Comparison of ENCODE assay signal across 13 mouse cellular contexts in genomic region chr6:82824240-82824639, GRCm38 (mm10). TPM values are rescaled to one million over a fixed set of nuclear protein-coding genes. Genes with fewer than 3 reads are reported as not detected.
A peak's percentile ranks its signal among the peaks of the same experiment; 100 is the strongest.
DNase-seq lines count a peak whose midpoint lies in the region; ATAC-seq and TF ChIP-seq lines count a peak whose summit lies in the region.
"Had no signal": no experiment of that assay in that cellular context is flagged by ENCODE, and none has a peak within 500 bp of the region (broad histone marks: within the 10 kb centered on the region; RNA-seq: fewer than 3 reads in every experiment).

No protein-coding gene starts in this region.

- no peak overlapping the region for H3K9ac ChIP-seq in liver, adult 2 months (ENCODE audit: low read depth, low read length)
- no peak overlapping the region for H3K9ac ChIP-seq in neural tube, embryonic 15.5 days (replicated peaks)
- H3K9ac ChIP-seq: embryonic facial prominence, embryonic 13.5 days had no signal

- H3K27me3 ChIP-seq in liver, adult 2 months (ENCODE audit: control insufficient read depth, insufficient read depth, low read length), result no peaks in the 10 kb centered on the region
- no peaks in the 10 kb centered on the region for H3K27me3 ChIP-seq in neural tube, embryonic 15.5 days (replicated peaks)
- H3K27me3 ChIP-seq: embryonic facial prominence, embryonic 13.5 days had no signal

- H3K4me1 ChIP-seq in liver, adult 2 months (ENCODE audit: control insufficient read depth, insufficient read depth, low read length), result no peaks in the 10 kb centered on the region
- no peaks in the 10 kb centered on the region for H3K4me1 ChIP-seq in neural tube, embryonic 15.5 days

- no peaks in the 10 kb centered on the region for H3K79me2 ChIP-seq in liver, adult 2 months (ENCODE audit: control insufficient read depth, insufficient read depth, low read length)

- no peak for ATAC-seq in neural tube, embryonic 15.5 days (ENCODE audit: low FRiP score)
- ATAC-seq: activated CD4-positive, CD25-positive, alpha-beta regulatory T cell, adult 4 months had no signal

- DNase-seq in layer of hippocampus, adult 11-12 months (ENCODE audit: low spot score), result peak; percentile 37
- no peak for DNase-seq in layer of hippocampus, postnatal 25 days (ENCODE audit: extremely low spot score in 1 of 2, low spot score in 1 of 2)
- DNase-seq in c-Kit-positive CD71-positive TER-119-positive erythroid progenitor cells, embryonic 14.5 days (ENCODE audit: low spot score), result peak; percentile 3
- peak; percentile 20 for DNase-seq in liver, adult 2 months (ENCODE audit: extremely low read depth, low read depth, low spot score)
- DNase-seq in naive thymus-derived CD4-positive, alpha-beta T cell, adult 2 months (ENCODE audit: low read depth), result peak; percentile 8
- DNase-seq in embryo, embryonic 11 days, result no peak
- DNase-seq: cerebellum, adult 11-12 months; kidney, adult 11 months; right cerebral cortex, adult 18-20 months had no signal

- H3K9me3 ChIP-seq in neural tube, embryonic 15.5 days (replicated peaks), result no peaks in the 10 kb centered on the region
- H3K9me3 ChIP-seq: embryonic facial prominence, embryonic 13.5 days had no signal

- TF ChIP-seq CTCF in liver, adult 2 months (IDR thresholded peaks at IDR 0.05; ENCODE audit: low read depth, low read length), result no peak

- WGBS in liver, adult 2 months, result 61% methylated on average over 8 of the region's 8 CpGs
- WGBS in neural tube, embryonic 15.5 days, result 67% methylated on average over 8 of the region's 8 CpGs

- no peak overlapping the region; the same call in 1 of the 2 replicates for H3K4me3 ChIP-seq in liver, adult 2 months (ENCODE audit: insufficient read depth, low read depth, low read length)
- no peak overlapping the region for H3K4me3 ChIP-seq in neural tube, embryonic 15.5 days (replicated peaks)
- H3K4me3 ChIP-seq: embryonic facial prominence, embryonic 13.5 days; myocyte had no signal

- no peaks in the 10 kb centered on the region for H3K36me3 ChIP-seq in liver, adult 2 months (ENCODE audit: control insufficient read depth, insufficient read depth, low read length)
- no peaks in the 10 kb centered on the region for H3K36me3 ChIP-seq in neural tube, embryonic 15.5 days
- H3K36me3 ChIP-seq: embryonic facial prominence, embryonic 13.5 days had no signal

- TF ChIP-seq POLR2A in liver, adult 2 months (IDR thresholded peaks at IDR 0.05; ENCODE audit: extremely low read depth, insufficient read depth, low read length), result no peak

- no peak overlapping the region for H3K4me2 ChIP-seq in neural tube, embryonic 15.5 days
- H3K4me2 ChIP-seq: embryonic facial prominence, embryonic 13.5 days had no signal

- peak overlapping the region; percentile 27; the same call in 1 of the 2 replicates for H3K27ac ChIP-seq in liver, adult 2 months (replicated peaks; ENCODE audit: insufficient read depth, low read depth, low read length)
- no peak overlapping the region for H3K27ac ChIP-seq in neural tube, embryonic 15.5 days (replicated peaks)
- H3K27ac ChIP-seq: embryonic facial prominence, embryonic 13.5 days had no signal

RNA-seq across cellular contexts. Expression of gene Hk2, which starts 50.0 kb away (rescaled TPM):
- total RNA-seq in layer of hippocampus, postnatal 25 days (2021), result 1 to 10 TPM; 7.1 to 8.8 TPM
- total RNA-seq in liver, adult 2 months (2014; rRNA removed), result 1.0 and 1.3 TPM in 2 replicates
- 0.54 and 0.87 TPM in 2 replicates for polyA plus RNA-seq in liver, adult 2 months (2012; rRNA removed)
- polyA plus RNA-seq in neural tube, embryonic 15.5 days (2015; fragmentation: Nextera tagmentation; extraction: Ambion mirVana), result 2.6 and 5.3 TPM in 2 replicates

Comparison
In these comparisons a context has a peak if more than half of its experiments do, and no peak if none do; other contexts are left out.
1. DNase-seq: peak in layer of hippocampus, adult 11-12 months (single experiment), c-Kit-positive CD71-positive TER-119-positive erythroid progenitor cells, embryonic 14.5 days (single experiment), liver, adult 2 months (single experiment) and naive thymus-derived CD4-positive, alpha-beta T cell, adult 2 months (single experiment); none in layer of hippocampus, postnatal 25 days (0 of 2) and embryo, embryonic 11 days (single experiment).